Mouse (Mus musculus): ENCODE data around the gene Ascc1.

The Ascc1 gene

GRCm38 (mm10) chr10:60077736-60078560 lies 75.3 kb downstream of the Ascc1 start:
- DNase-seq (ENCODE audit: low spot score in 2 of 2): peak in 1 of 2 experiments; percentile 33

DNA sequence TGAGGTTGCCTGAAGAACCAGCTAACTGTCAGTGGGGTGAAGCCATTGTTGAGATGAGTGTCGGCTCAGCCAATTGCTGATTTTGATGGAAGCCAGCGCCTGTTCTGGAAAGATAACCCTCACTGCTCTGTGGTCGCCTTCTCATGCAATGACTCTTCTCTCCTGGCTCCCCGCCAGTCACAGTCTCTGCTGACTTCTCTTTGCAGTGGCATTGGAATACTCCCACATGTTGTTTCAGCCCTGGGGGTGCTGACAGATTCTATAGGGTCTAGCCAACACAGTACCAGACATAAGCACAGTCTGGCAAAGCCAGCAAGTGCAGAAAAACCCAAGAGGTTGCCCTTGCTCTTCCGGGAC lies 75.9 kb downstream of the Ascc1 start:
- DNase-seq (ENCODE audit: low spot score in 2 of 2): peak; percentile 53 to 85

GRCm38 (mm10) chr10:60080171-60080570 lies 77.6 kb downstream of the Ascc1 start:
- DNase-seq (ENCODE audit: low spot score in 2 of 2): peak; percentile 31 to 39

DNA sequence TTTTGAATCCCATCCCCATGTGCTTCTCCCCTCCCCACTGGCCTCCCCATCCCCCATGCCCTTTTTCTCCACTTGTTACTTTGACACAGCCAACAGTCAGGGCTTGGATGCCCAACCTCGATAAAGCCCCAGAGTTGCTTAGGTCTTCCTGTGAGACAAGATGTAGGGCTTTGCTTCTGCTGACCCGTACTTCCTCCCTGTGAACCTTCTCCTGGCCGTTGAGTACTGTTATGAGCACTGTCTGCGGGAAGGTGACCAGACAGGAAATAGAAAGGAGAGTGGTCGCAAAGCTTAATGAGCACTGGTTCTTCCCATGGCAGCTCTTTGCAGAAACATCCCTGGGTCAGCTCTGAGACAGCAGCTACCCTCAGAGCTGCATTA lies 78.0 kb downstream of the Ascc1 start:
- DNase-seq (ENCODE audit: low spot score in 2 of 2): peak; percentile 29 to 35

GRCm38 (mm10) chr10:60080982-60081825 lies 78.6 kb downstream of the Ascc1 start:
- DNase-seq (ENCODE audit: low spot score in 2 of 2): peak; percentile 38 to 41

GRCm38 (mm10) chr10:60081905-60082304 lies 79.3 kb downstream of the Ascc1 start:
- DNase-seq (ENCODE audit: low spot score in 2 of 2): no peak

GRCm38 (mm10) chr10:60084065-60084464 lies 81.5 kb downstream of the Ascc1 start:
- DNase-seq (ENCODE audit: low spot score in 2 of 2): no peak

- no peak for DNase-seq (ENCODE audit: low spot score in 2 of 2)
These were observed 89.7 kb downstream of the Ascc1 start for GRCm38 (mm10) chr10:60092311-60092710.

DNA sequence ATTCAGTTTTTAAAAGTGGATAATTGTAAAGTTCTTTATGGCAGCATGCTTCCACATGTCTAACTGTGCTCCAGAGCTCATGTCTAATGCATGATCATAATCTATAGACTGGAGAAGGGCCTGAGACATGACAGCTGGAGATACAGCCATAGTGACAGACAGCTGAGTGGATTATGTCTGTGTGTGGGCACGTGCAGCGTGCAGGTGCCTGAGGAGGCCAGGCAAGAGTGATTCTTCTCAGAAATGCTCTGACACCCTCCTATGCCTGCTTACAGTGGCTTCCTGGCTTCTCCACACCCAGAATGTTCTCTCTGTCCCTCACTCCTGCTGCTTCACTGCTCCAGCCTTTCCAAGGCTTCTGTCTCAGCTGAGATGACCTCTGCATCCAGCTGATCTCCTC lies 91.1 kb downstream of the Ascc1 start:
- no peak for DNase-seq (ENCODE audit: low spot score in 2 of 2)

DNA sequence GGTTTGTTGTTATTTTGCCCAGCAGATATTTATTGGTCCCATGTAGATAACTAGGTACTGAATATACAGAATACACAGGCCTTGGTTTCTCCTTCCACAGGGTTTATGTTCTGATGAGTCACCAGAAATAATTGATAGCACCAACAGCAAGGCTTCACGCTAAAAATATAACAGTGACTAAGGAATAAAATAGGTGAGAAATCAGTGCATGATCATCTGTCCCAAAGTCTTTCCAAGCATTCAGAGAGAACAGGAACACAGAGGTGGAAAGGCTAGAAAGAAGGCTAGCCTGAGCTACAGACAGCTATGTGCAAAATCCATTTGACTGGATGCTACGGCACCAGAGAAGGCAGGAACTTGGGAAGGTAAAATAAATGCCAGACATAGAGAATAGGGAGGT lies 93.0 kb downstream of the Ascc1 start:
- no peak for DNase-seq (ENCODE audit: low spot score in 2 of 2)

DNA sequence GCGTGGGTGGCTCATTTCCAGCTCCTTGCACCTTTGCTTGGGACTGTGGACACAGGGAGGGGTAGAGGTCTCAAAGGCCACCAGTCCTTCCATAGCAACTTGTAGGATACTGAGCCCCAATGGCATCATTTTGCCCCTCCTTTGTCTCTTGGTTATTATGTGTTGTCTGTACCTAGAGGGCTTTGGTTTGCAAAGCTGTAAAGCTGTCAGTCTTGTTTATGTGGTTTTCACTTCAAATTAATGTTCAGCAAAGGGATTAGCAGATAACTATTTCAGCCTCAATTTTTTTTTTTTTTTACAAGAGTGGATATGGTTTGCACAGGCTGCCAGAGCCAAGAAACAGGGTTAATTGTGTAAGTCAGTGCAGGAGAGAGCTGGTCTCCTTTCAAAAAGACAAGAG lies 93.7 kb downstream of the Ascc1 start:
- no peak for DNase-seq (ENCODE audit: low spot score in 2 of 2)

GRCm38 (mm10) chr10:60097146-60097545 lies 94.5 kb downstream of the Ascc1 start:
- no peak for DNase-seq (ENCODE audit: low spot score in 2 of 2)

DNA sequence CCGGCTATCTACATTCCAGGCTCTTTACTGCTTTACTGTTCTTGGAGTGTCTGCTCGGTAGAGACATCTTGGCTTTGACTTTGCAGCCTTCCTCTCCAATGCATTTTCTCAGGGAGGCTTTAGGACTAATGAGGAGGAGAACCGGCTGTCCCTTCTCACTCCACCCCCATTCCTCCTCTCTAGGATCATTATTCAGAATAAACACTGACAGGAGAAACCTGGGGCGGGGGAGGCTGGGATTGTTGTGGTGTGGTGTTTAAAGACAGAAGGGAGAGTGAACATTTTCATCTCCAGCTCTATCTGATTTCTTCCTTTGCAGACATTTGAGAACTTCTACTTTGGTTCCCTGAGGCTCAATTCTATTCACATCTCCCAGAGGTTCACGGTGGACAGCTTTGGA lies 95.2 kb downstream of the Ascc1 start:
- no peak for DNase-seq (ENCODE audit: low spot score in 2 of 2)

DNA sequence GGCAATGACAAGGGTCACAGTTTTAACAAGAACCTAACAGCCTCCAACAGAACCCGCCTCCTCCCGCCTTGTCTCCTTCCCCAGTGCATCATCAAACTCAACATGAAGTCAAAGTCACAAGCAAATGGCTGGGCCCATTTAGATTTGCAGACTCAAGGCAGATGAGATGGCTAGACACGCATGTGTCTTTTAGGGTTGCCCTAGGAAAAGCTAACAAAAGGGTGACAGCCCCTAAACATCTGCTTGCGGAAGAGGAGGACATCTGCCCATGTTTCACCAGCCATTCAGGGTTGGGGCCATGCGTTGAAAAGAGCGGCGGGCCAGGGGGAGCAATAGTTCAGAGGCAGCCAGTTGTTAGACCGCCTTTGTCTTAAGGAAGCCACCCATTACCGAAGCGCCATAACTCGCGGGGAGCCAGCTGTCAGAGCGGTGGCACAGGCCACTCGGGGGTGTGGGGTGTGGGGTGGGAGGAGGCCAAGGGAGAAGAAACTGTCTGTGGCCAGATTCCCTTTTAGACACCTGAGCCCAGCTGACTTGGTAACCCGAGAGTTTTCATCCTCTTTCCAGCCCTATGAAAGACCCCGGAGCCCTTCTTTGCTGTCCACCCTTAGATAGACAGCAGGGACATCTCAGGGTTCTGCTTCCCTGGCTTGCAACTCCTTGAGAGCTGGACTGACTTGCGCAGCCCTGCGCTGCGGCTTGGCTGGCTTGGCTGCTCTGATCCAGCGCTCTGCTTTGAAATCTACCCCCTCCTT lies 103.0 kb downstream of the Ascc1 start:
- DNase-seq (ENCODE audit: low spot score in 2 of 2): no peak

GRCm38 (mm10) chr10:60106146-60106530 lies 103.5 kb downstream of the Ascc1 start, which contains the start of gene Spock2:
Gene Spock2 (plus strand): TSS chr10:60106219.
- DNase-seq (ENCODE audit: low spot score in 2 of 2): no peak

DNA sequence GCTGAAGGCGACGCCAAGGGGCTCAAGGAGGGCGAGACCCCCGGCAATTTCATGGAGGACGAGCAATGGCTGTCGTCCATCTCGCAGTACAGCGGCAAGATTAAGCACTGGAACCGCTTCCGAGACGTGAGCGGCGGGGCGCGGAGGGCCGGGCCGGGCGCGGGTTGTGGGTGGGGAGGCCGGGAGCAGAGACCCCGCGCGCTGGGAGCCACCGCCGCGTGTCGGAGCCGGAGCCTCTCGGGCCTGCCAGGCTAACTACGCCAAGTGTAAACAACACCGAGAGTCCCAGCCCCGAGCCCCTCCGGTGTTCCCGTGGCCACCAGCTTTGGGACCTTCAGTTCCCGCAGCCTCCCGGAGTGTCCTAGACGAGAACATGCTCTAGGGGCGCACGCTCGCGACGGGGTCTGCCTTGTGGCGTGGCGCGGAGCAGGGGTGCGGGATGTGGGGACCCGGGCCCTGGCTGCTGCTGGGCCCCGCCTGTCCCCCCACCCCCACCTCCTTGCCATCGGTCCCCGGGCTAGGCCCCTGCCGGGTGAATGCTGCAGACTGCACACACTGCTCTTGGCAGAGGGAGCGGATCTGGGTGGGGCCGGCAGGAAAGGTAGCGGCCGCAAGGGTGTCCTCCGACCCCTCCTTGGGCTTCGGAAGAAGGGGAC lies 104.1 kb downstream of the Ascc1 start:
- DNase-seq (ENCODE audit: low spot score in 2 of 2): peak; percentile 22 to 53

DNA sequence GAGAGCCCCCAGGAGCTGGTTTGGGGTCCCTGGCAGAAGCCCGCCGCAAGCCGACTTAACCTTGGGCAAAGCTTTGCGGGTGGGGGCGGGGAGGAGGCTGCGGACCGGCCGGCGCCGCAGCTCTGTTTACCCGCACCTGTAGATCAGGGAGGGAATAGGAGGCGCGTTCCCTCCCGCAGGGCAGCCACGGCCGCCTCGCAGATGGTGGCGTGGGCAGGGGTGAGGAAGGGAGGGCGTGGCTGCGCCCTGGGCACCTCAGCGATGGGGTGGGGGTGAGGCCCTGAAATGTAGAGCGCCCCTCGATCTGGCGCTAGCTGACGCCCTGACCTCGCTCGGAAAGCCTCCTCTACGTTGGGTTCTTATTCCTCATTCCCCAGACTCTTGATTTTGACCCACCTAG lies 104.8 kb downstream of the Ascc1 start:
- DNase-seq (ENCODE audit: low spot score in 2 of 2): peak in 1 of 2 experiments; percentile 27

- no peak for DNase-seq (ENCODE audit: low spot score in 2 of 2)
These were observed 105.9 kb downstream of the Ascc1 start for GRCm38 (mm10) chr10:60108321-60109111.

GRCm38 (mm10) chr10:60109336-60109735 lies 106.7 kb downstream of the Ascc1 start:
- no peak for DNase-seq (ENCODE audit: low spot score in 2 of 2)

DNA sequence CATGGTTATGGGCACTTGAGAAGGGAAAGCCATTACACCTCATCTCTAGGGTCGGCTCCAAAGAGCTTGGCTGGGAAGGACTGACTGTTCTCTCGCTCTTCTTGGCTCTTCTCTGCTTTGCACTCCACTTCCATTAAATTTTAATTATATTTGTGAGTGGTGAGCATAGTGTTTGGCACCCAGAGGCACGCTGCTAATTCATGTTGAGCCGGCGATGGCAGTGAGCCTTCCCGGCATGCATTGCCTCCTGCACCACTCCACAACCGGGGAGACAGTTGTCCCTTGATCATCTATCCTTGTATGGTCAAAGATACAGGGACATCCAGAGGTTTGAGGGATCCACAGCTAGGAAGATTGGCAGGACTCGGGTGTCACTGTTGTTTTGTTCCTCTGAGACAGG lies 107.4 kb downstream of the Ascc1 start:
- DNase-seq (ENCODE audit: low spot score in 2 of 2): no peak

All from spleen, postnatal 10 days (tissue).